Mouse (Mus musculus): Measurements from ENCODE around the gene Ces5a. TPM values are rescaled to one million over a fixed set of nuclear protein-coding genes. Genes with fewer than 3 reads are reported as not detected.

The Ces5a gene
- total RNA-seq, 2 experiments from 2014 or later = 0.74 to 1.2 TPM

Other genes with a start within 250 kb of the Ces5a start
- under 1 TPM in 1 of 2 experiments, not detected in 1; 0.10 TPM for gene Ces1g, start 198.5 kb downstream of the Ces5a start, total RNA-seq (2021)
- not detected for gene Ces1h, start 156.1 kb downstream of the Ces5a start, total RNA-seq (2021)

All from gastrocnemius, postnatal 4 days (tissue).